In the genomic region with DNA sequence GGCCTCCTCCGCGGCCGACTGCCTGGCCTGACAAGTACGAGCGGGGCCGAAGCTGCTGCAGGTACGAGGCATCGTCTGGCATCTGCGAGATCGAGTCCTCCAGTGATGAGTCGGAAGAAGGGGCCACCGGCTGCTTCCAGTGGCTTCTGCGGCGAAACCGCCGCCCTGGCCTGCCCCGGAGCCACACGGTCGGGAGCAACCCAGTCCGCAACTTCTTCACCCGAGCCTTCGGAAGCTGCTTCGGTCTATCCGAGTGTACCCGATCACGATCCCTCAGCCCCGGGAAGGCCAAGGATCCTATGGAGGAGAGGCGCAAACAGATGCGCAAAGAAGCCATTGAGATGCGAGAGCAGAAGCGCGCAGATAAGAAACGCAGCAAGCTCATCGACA, we compare ENCODE assay signal across 9 mouse cellular contexts. TPM values are rescaled to one million over a fixed set of nuclear protein-coding genes. Genes with fewer than 3 reads are reported as not detected.
DNase-seq lines count a peak whose midpoint lies in the region; ATAC-seq lines count a peak whose summit lies in the region.
"Had no signal": no experiment of that assay in that cellular context is flagged by ENCODE, and none has a peak within 500 bp of the region (broad histone marks: within the 10 kb centered on the region; RNA-seq: fewer than 3 reads in every experiment).

No protein-coding gene starts in this region.

- H3K4me1 ChIP-seq in heart, embryonic 12.5 days (replicated peaks), result peaks cover 7% of the 10 kb centered on the region
- H3K4me1 ChIP-seq in hindbrain, embryonic 13.5 days (replicated peaks), result peaks cover 38% of the 10 kb centered on the region
- peaks cover 2% of the 10 kb centered on the region; the same call in 1 of the 2 replicates for H3K4me1 ChIP-seq in midbrain, embryonic 11.5 days (ENCODE audit: control insufficient read depth, insufficient read depth, low read length)

- H3K4me3 ChIP-seq in heart, embryonic 12.5 days, result peak overlapping the region; percentile 42
- H3K4me3 ChIP-seq in hindbrain, embryonic 13.5 days, result peak overlapping the region; percentile 33
- H3K4me3 ChIP-seq in midbrain, embryonic 11.5 days (ENCODE audit: low read depth, low read length), result peak overlapping the region; percentile 25

- H3K9me3 ChIP-seq in heart, embryonic 12.5 days (replicated peaks), result peaks cover 62% of the 10 kb centered on the region
- H3K9me3 ChIP-seq in hindbrain, embryonic 13.5 days, result peaks cover 55% of the 10 kb centered on the region
- peaks cover 21% of the 10 kb centered on the region for H3K9me3 ChIP-seq in midbrain, embryonic 11.5 days (ENCODE audit: control insufficient read depth, low read length)

- no peak overlapping the region for H3K9ac ChIP-seq in heart, embryonic 12.5 days
- H3K9ac ChIP-seq in hindbrain, embryonic 13.5 days, result peak overlapping the region; percentile 39
- no peak overlapping the region for H3K9ac ChIP-seq in midbrain, embryonic 11.5 days (ENCODE audit: low read length)

- H3K27ac ChIP-seq in heart, embryonic 12.5 days (ENCODE audit: poor library complexity, severe bottlenecking), result no peak overlapping the region
- no peak overlapping the region for H3K27ac ChIP-seq in hindbrain, embryonic 13.5 days
- no peak overlapping the region for H3K27ac ChIP-seq in midbrain, embryonic 11.5 days (ENCODE audit: low read depth, low read length)

- WGBS in heart, embryonic 12.5 days, result 47% methylated on average over 34 of the region's 34 CpGs
- 55% methylated on average over 34 of the region's 34 CpGs for WGBS in hindbrain, embryonic 13.5 days
- WGBS in midbrain, embryonic 11.5 days, result 47% methylated on average over 34 of the region's 34 CpGs

- peaks cover 13% of the 10 kb centered on the region for H3K27me3 ChIP-seq in heart, embryonic 12.5 days (replicated peaks)
- H3K27me3 ChIP-seq in hindbrain, embryonic 13.5 days, result peaks cover 48% of the 10 kb centered on the region
- peaks cover 33% of the 10 kb centered on the region for H3K27me3 ChIP-seq in midbrain, embryonic 11.5 days (ENCODE audit: control insufficient read depth, insufficient read depth, low read length)

- no peak for ATAC-seq in heart, embryonic 12.5 days (ENCODE audit: insufficient number of reproducible peaks, low FRiP score)
- no peak for ATAC-seq in hindbrain, embryonic 13.5 days (ENCODE audit: low FRiP score)
- no peak for ATAC-seq in midbrain, embryonic 11.5 days (ENCODE audit: low FRiP score)

- intact Hi-C loops in heart, postnatal 10 days (cut with DNase I), result loop anchor here (5.0 kb wide), 3 partner anchors 222 to 712 kb away; a partner anchor contains a TSS

- H3K36me3 ChIP-seq in heart, embryonic 12.5 days, result no peaks in the 10 kb centered on the region
- H3K36me3 ChIP-seq in hindbrain, embryonic 13.5 days, result peaks cover 13% of the 10 kb centered on the region
- no peaks in the 10 kb centered on the region for H3K36me3 ChIP-seq in midbrain, embryonic 11.5 days (ENCODE audit: control insufficient read depth, insufficient read depth, low read length)

- H3K4me2 ChIP-seq in heart, embryonic 12.5 days, result peak overlapping the region; percentile 76
- H3K4me2 ChIP-seq in hindbrain, embryonic 13.5 days, result peak overlapping the region; percentile 55
- peak overlapping the region; percentile 52 for H3K4me2 ChIP-seq in midbrain, embryonic 11.5 days

- no peak for DNase-seq in heart, postnatal 10 days
- peak; percentile 62 for DNase-seq in R1 (ENCODE audit: low read depth, low spot score)
- peak; percentile 88 for DNase-seq in midbrain, embryonic 11.5 days (ENCODE audit: low spot score, missing footprints)
- no peak for DNase-seq in cerebellum, adult 9-11 months
- DNase-seq in thymus, postnatal 36 days, result no peak
- DNase-seq in cerebellum, postnatal 36 days, result no peak
- DNase-seq: adrenal gland, postnatal 36 days had no signal

RNA-seq across cellular contexts. Expression of a gene that starts 15.6 kb away (rescaled TPM):
- 1,446 and 1,448 TPM in 2 replicates for polyA plus RNA-seq in heart, embryonic 12.5 days (2016; fragmentation: Nextera tagmentation; extraction: Ambion mirVana)
- 1,000 to 10,000 TPM; 1,834 to 2,103 TPM for total RNA-seq in heart, postnatal 10 days (2021)
- polyA plus RNA-seq in hindbrain, embryonic 13.5 days (2015; fragmentation: Nextera tagmentation; extraction: Ambion mirVana), result 1,452 and 1,516 TPM in 2 replicates
- 1,087 and 1,162 TPM in 2 replicates for polyA plus RNA-seq in midbrain, embryonic 11.5 days (2014; fragmentation: Nextera tagmentation; extraction: Ambion mirVana)

RNA-seq across cellular contexts. Expression of a gene that starts 46.7 kb away (rescaled TPM):
- 8.9 and 9.8 TPM in 2 replicates for polyA plus RNA-seq in heart, embryonic 12.5 days (2016; fragmentation: Nextera tagmentation; extraction: Ambion mirVana)
- total RNA-seq in heart, postnatal 10 days (2021), result 1 to 10 TPM; 2.4 to 2.8 TPM
- 13.1 and 13.9 TPM in 2 replicates for polyA plus RNA-seq in hindbrain, embryonic 13.5 days (2015; fragmentation: Nextera tagmentation; extraction: Ambion mirVana)
- polyA plus RNA-seq in midbrain, embryonic 11.5 days (2014; fragmentation: Nextera tagmentation; extraction: Ambion mirVana), result 9.5 and 15.7 TPM in 2 replicates

Comparison
In these comparisons a context has a peak if more than half of its experiments do, and no peak if none do; other contexts are left out.
1. DNase-seq: peak in R1 (single experiment) and midbrain, embryonic 11.5 days (single experiment); none in heart, postnatal 10 days (0 of 2), cerebellum, adult 9-11 months (single experiment), thymus, postnatal 36 days (0 of 2) and cerebellum, postnatal 36 days (0 of 2).
2. Peak in every context shown above with its lines, with median percentiles within 50 percentile points of each other: H3K4me2 ChIP-seq and H3K4me3 ChIP-seq.